Mouse (Mus musculus): ENCODE data around the gene Mfrp. TPM values are rescaled to one million over a fixed set of nuclear protein-coding genes. Genes with fewer than 3 reads are reported as not detected.
A peak's percentile ranks its signal among the peaks of the same experiment; 100 is the strongest.

Mfrp gene
- total RNA-seq, 2 experiments from 2014 or later = not detected

GRCm38 (mm10) chr9:44077266-44077910, 24.1 kb upstream of the Mfrp start:
- DNase-seq = no peak
- intact Hi-C loops (cut with DNase I) = no loop called here

DNA sequence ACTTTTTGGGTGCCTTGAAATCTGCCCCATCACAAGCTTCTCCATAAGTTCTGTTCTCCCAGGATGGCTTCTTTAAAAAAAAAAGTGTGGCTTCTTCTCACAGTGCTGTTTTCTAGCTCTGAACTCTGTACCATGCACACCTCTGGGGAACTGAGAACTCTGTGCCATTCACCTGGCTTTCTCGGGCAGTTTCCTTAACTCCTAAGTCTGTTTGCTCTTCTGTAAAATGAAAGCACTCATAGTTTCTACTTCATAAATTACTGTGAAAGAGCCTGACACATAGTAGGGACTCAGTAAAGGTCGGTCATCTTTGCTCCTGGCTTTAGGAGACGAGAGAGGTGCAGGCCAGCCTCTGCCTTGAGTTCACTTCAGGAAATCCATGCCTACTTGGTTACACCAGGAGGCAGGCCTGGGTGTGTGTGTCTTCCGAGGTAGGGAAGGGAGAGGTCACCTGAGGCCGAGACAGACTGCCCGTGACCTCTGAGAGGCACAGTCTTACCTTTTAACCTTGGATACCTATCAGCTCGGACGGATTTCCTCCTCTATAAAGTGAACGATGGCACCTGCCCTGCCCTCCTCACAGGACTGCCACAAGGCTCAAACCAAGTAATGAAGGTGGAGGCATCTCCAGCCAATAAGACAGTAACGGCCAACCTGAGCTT, 23.3 kb upstream of the Mfrp start:
- DNase-seq = no peak
- intact Hi-C loops (cut with DNase I) = no loop called here

DNA sequence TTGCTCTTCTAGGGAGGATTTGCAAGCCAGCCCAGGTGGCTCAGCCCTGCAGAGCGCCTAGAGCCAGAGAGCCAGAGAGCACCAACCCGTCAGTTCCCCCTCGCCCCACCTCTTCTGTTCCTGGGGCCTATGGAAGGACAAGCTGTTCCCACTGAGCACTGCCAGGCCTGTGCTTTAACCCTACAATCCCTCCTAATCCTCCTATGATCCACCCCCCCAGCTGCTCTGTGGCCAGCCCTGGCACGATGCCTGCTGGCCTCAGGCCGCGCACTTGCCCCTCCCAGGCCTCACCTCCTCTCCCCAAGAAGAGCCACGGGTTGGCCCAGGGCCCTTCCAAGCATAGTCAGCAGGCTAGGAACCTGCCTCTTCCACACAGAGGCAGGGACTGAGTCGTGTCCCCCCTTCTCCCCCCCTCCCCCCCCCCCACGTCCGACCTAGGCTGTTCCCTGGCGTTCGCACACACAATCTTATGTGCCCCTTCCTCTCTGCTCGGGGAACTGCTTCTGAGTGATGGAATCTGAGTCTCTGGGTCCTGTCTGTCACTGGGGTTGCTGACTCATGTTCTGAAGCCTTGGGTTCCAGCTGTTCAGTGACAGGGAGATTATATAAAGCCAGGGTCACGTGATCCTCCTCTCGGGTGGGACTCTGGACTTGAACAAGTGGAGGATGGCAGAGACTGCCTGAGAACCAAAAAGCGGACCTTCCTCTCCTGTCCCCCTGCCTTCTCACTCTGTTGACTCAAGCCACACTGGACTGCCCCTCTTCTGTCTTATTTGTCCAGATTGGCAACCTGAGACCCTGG, 22.4 kb upstream of the Mfrp start:
- intact Hi-C loops (cut with DNase I) = no loop called here
- peak; percentile 90 to 91 for DNase-seq

DNA sequence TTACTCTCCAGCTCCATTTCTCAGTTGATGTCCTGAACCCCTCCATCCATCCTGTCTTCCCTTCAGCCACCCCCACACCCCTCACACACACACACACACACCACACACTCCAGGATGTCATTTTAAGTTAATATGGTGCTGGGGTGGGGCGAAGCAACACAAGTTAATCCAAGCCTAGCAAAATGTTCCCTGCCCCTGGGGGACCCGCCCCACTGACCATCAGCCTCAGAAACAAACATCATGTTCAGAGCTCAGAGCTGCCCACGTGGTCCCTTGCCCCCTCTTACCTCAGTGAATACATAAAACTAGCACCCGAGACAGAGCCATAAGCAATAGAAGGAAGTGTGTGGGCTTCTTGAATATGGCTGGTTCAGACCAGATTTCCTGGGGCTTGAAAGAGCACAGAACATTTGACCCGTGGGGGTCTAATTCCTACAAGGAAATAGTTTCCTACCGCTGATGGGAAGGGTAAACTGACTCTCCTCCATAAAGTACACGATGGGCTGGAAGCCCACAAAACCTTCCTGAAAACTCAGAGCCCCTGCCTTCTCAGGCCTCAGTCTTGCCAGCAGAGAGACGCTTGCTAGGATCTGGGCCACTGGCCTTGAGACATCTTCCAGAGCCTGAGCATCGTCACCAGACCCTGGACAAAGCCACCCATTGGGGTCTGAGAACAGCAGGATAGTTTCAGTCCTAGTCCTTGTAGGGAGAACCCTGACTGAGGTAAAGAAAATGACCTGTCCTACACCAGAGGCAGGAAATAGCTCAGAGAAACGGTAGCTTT, 21.3 kb upstream of the Mfrp start:
- no peak for DNase-seq
- intact Hi-C loops (cut with DNase I) = no loop called here

DNA sequence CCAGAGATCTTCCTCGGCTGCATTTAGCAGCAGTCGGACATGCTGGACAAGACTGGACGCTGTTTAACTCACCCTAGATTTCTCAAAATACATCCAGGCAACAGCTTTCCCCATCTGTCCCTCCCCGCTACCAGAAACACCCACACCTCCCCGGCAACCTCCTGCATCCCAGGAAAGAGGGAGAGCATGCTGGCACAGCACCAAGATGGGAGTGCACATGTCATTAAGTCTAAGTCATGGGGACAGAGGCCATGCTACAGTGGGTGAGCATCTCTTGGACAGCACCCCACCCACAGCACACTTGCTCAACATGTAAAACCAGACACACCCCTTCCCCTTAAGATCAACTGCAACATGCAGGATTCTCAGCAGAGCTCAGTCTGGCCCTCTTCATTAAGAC, 20.6 kb upstream of the Mfrp start:
- DNase-seq = peak; percentile 58 to 60
- intact Hi-C loops (cut with DNase I) = no loop called here

DNA sequence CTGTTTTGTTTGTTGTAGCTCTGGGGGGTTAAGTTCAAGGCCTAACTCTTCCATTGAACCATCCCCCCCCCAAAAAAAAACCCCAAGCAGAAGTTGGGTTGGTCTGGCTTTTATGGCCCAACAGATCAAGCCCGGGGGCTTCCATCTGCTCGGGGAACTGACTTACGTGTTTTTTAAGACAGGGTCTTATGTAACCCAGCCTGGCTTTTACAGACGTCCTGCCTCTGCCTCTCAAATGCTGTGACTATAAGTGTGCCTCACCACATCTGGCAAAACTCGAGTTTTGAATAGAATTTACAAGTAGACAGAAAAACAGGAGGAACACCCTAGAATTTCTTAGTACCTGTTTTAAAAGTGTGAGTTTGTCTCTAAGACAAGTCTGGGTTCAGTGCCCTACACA, 19.9 kb upstream of the Mfrp start:
- DNase-seq = no peak
- intact Hi-C loops (cut with DNase I) = no loop called here

GRCm38 (mm10) chr9:44082266-44082665, 19.3 kb upstream of the Mfrp start:
- no peak for DNase-seq
- intact Hi-C loops (cut with DNase I) = no loop called here

DNA sequence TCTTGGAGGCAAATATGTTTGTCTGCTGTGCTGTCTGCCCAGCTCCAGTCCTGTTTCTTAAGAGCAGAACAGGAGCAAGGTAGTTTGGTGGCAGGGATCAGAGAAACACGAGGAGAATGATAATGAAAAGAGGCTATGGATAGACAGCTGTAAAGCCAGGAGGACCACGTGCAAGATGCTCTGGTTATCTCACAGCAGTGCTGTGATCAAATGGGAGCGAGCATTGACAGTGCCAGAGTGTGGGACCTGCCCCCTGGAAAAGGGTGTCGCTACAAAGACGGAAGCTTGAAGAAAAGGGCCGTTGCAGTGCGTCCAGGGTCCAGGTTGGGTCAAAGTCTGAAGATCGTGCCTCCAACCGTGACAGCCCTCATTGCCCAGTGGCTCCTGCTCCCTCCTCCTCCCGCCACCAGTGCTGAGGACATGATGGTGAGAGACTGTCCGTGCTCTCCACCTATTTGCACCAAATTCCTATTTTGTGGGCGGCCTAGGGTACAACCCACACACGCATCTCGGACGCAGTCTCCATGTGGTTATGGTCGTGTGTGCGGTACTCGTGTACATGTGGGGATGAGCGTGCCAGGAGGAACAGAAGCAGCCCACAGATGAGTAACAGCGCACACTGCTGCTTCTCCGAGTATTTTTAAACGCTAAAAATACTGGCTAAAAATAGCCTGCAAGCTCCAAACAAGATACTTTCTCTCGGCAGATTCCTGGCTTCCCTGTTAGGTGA, 18.0 kb upstream of the Mfrp start:
- DNase-seq = no peak

GRCm38 (mm10) chr9:44084236-44084635, 17.3 kb upstream of the Mfrp start:
- intact Hi-C loops (cut with DNase I) = no loop called here
- no peak for DNase-seq

More for the DNA sequence above, 18.0 kb upstream of the Mfrp start:
- intact Hi-C loops (cut with DNase I) = no loop called here

DNA sequence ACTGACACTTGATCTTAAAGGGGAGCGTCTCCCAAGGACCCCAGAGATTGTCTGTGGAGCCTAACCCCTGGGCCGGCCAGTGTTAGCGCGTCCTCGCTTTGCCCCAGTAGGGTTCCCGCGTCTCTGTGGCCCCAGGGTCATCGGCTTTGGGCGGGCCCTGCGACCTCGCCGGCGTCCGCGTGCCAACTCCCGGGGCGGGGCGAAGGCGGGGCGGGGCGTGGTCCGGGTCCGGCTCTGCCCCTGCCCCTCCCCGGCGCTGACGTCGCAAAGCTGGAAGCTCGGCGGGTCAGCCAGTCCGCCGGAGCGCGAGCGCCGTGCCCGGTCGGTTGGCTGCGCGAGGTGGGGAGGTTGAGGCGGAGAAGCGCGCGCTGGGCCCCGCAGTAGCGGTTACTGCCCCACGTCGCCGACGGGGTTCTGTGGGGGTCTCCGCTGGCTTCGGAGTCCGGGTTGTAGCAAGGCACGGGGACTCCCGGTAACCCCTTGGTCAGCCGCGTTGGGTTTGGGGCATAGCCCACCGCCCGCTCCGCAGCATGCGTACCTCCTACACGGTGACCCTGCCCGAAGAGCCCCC, 16.8 kb upstream of the Mfrp start:
- intact Hi-C loops (cut with DNase I) = no loop called here
- DNase-seq = peak; percentile 97

DNA sequence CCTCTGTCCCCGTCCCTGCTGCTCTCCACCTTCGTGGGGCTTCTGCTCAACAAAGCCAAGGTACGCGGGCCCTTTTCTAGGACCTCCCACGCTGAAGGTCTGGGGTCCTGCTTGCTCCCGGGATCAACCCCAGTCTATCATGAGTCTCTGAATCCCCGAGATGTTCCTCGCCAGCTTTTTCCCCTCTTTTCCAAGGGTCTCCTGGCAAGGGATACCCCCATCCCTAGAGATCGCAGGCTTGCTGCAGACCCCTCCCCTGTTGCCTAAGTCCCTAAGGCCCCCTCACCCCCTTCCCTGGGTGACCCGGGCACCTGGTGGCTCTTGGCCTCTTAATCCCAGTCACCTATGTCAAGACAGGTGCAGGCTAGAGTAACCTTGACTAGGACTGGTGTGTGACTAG, 16.3 kb upstream of the Mfrp start:
- intact Hi-C loops (cut with DNase I) = no loop called here
- DNase-seq = no peak

GRCm38 (mm10) chr9:44085741-44086665, 15.5 kb upstream of the Mfrp start:
- DNase-seq = peak; percentile 68 to 76
- intact Hi-C loops (cut with DNase I) = no loop called here

- no peak for DNase-seq
- intact Hi-C loops (cut with DNase I) = no loop called here
Measured at GRCm38 (mm10) chr9:44086960-44087359, 14.6 kb upstream of the Mfrp start.

DNA sequence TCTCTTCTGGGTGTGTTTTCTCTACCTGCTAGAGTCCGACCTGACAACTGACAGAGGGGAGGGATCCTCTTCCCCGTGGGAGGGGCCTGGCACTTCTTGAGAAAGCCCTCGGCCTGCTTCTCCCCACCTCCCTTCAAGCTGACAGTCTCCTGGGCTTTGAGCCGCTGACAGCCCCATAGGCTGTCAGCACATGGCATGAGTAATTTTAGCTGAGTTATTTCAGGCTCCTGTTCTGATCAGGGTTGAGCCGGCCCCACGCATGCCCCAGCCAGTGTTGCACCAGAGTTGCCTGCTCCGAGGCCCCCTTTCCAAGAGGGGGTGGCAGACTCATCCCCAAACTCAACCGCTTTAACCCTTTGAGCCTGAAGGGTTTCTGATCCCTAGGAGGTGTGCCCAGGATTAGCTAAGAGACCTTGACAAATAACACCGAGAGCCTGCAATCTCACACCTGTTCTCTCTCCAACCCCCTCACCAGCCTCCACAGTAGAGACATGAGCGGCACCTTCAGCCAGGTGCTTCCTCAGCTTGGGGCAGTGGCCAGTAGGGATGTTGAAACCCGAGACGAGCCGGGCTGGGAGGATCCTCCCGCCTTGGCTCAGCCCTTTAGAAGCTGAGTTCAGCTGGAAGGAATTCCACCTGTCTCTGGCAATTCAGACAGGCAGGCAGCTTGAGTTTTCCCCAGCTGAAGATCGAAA, 13.6 kb upstream of the Mfrp start:
- intact Hi-C loops (cut with DNase I) = no loop called here
- DNase-seq = peak; percentile 51 to 54

DNA sequence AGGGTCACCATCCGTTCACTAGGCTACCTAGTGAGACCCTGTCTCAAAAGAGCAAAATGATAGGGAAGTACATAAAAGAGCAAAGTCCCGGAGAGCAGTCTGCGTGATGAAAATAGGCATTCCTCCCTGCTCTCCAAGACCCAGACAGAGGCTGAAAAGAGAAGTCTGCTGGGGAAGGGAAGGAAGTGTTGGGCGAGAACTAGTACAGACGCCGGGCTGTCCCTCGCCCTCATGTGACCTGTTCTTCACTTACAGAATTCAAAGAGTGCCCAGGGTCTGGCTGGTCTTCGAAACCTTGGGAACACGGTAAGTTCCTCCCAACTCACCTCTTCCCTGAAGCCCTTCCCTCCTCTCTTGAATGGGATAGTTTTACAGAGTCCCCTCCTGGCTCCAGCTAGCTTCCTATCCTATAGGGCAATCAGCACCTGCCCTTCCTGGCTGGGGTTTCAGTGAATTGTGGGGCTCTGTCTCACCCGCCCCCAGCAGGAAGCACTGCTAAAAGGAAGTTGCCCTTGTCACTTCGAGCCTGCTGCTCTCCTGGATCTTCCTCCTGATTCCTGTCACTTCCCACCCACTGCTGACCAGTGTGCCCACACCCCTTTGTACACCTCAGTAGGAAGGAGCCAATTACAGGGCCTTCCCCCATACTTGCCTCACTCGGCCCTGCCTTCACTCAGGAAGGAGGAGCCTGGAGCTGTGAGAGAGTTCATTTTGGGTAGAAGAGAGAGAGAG, 12.5 kb upstream of the Mfrp start:
- no peak for DNase-seq
- intact Hi-C loops (cut with DNase I) = no loop called here

GRCm38 (mm10) chr9:44093612-44094503, 7.7 kb upstream of the Mfrp start:
- peak; percentile 79 to 88 for DNase-seq
- intact Hi-C loops (cut with DNase I) = no loop called here
